Mouse (Mus musculus) liver, embryonic 14.5 days (tissue): ENCODE data around the gene Marveld3.

Experiments used
- CTCF ChIP-seq: IDR thresholded peaks from 2 replicates; pipeline ENCODE4 v1.5.1; 2016; ENCODE audit warnings: antibody characterized with exemption, low read depth, control low read depth
- EP300 ChIP-seq: IDR thresholded peaks from 2 replicates; pipeline ENCODE4 v1.6.1; 2016; ENCODE audit warnings: antibody characterized with exemption, low read depth

- TF ChIP-seq CTCF (no peak), EP300 (no peak)
These were observed 7.5 kb downstream of the Marveld3 start for GRCm38 (mm10) chr8:109954486-109954948.
